Mouse (Mus musculus) liver, postnatal 0 days (tissue): ENCODE measurements at regions not wholly inside any gene's neighbourhood (a gene's known extent, or its start where the extent isn't known, plus 50 kb on each side); places are given as distances from the start of the nearest gene placed in this dataset.

Source experiments
- CTCF ChIP-seq: sonication (generic); IDR thresholded peaks from 2 replicates; pipeline ENCODE4 v1.5.1; 2016; ENCODE audit warnings: antibody characterized with exemption, low read depth
- EP300 ChIP-seq: IDR thresholded peaks from 2 replicates; pipeline ENCODE4 v1.6.1; 2016; ENCODE audit warnings: antibody characterized with exemption, low read depth, mild to moderate bottlenecking

DNA sequence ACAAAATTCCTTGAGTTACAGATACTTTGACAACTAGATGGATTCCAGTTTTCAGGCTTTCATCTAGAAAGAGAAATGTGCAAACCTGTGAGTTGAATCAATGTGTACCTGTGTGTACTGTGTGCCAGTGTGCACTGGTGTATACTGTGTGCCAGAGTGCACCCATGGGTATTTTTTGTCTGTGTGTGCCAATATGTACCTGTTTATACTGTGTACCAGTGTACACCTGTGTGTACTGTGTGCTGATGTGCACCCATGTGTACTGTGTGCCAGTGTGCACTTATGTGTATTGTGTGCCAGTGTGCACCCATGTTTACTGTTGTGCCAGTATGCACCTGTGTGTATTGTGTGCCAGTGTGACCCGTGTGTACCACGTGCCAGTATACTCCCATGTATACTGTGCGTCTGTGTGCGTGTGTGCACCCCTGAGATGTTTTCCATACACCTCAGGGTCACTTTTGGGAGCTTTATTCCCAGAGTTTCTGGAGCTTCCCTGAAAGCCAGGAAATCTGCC lies 424.4 kb upstream of the Npsr1 start:
- no peak for TF ChIP-seq CTCF
- TF ChIP-seq EP300: no peak
